Mouse (Mus musculus) CH12.LX (cell line): ENCODE measurements around the gene Rad9a. TPM values are rescaled to one million over a fixed set of nuclear protein-coding genes. Genes with fewer than 3 reads are reported as not detected.

Experiments used
- DNase-seq: peaks from one replicate; pipeline ENCODE4 v3.0.0-alpha.2; 2013; ENCODE audit errors: extremely low read depth
- H3K27ac ChIP-seq: 2 replicates; pipeline ENCODE4 v1.5.1; 2012; ENCODE audit warnings: low read depth, mild to moderate bottlenecking, control low read depth, moderate library complexity; ENCODE audit not compliant: insufficient read depth
- H3K27me3 ChIP-seq: replicated peaks from 2 replicates; pipeline ENCODE3; 2012; ENCODE audit warnings: inconsistent platforms
- H3K36me3 ChIP-seq, 2 experiments: replicated peaks in 1 of 2; 2 replicates each; pipeline versions ENCODE3 to v1.6.1; 2012; ENCODE audit warnings: inconsistent platforms in 1 of 2, low read length in 1 of 2, mild to moderate bottlenecking in 1 of 2, mixed read lengths in 1 of 2, moderate library complexity in 1 of 2; ENCODE audit not compliant: control insufficient read depth in 1 of 2, insufficient read depth in 1 of 2
- H3K4me1 ChIP-seq, 2 experiments: 2 replicates each; pipeline ENCODE4 v1.6.1; 2012; ENCODE audit warnings: inconsistent platforms in 1 of 2, moderate library complexity in 1 of 2; ENCODE audit not compliant: insufficient read depth in 2 of 2, control insufficient read depth in 1 of 2
- H3K4me2 ChIP-seq: 2 replicates; pipeline ENCODE4 v1.6.1; 2012; ENCODE audit warnings: low read depth, mild to moderate bottlenecking, control low read depth; ENCODE audit not compliant: poor library complexity, insufficient read depth, severe bottlenecking
- H3K4me3 ChIP-seq, 3 experiments: fragments of 150-350 bp in 1 of 3; sonication (generic) in 1 of 3; replicated peaks in 1 of 3; 2 replicates each; pipeline versions ENCODE3 to v1.5.1; 2011 to 2012; ENCODE audit warnings: low read depth in 2 of 3, low read length in 2 of 3, mild to moderate bottlenecking in 2 of 3, moderate library complexity in 2 of 3, control low read depth in 1 of 3, improper control_type of control experiment in 1 of 3, inconsistent platforms in 1 of 3, mixed read lengths in 1 of 3; ENCODE audit not compliant: poor library complexity in 1 of 3
- H3K79me2 ChIP-seq: replicated peaks from 2 replicates; pipeline ENCODE4 v1.6.1; 2012; ENCODE audit warnings: mild to moderate bottlenecking, moderate library complexity; ENCODE audit not compliant: control insufficient read depth, poor library complexity, insufficient read depth, severe bottlenecking; ENCODE audit errors: extremely low read depth
- H3K9ac ChIP-seq: 2 replicates; pipeline ENCODE4 v1.6.1; 2012; ENCODE audit warnings: low read depth, mild to moderate bottlenecking, control low read depth, moderate library complexity; ENCODE audit not compliant: insufficient read depth
- H3K9me3 ChIP-seq: replicated peaks from 2 replicates; pipeline ENCODE3; 2012; ENCODE audit warnings: low read length, inconsistent platforms, mixed read lengths
- BHLHE40 ChIP-seq: IDR thresholded peaks from 2 replicates; pipeline ENCODE4 v1.6.1; 2011; ENCODE audit warnings: mild to moderate bottlenecking, low read depth, low read length, improper control_type of control experiment
- CTCF ChIP-seq, 2 experiments: IDR thresholded peaks in 1 of 2; conservative IDR thresholded peaks in 1 of 2; 2 replicates each; pipeline ENCODE4 v1.5.1; 2011 to 2012; ENCODE audit warnings: low read depth in 2 of 2, low read length in 2 of 2, improper control_type of control experiment in 1 of 2, inconsistent platforms in 1 of 2, mild to moderate bottlenecking in 1 of 2, moderate library complexity in 1 of 2
- ELF1 ChIP-seq: IDR thresholded peaks from 2 replicates; pipeline ENCODE4 v1.6.1; 2014; ENCODE audit warnings: low read depth, mild to moderate bottlenecking, inconsistent platforms, low read length, improper control_type of control experiment
- EP300 ChIP-seq: IDR thresholded peaks from 2 replicates; pipeline ENCODE4 v1.6.1; 2011; ENCODE audit warnings: low read length, improper control_type of control experiment
- JUN ChIP-seq: IDR thresholded peaks from 2 replicates; pipeline ENCODE4 v1.6.1; 2011; ENCODE audit warnings: low read depth, mild to moderate bottlenecking, low read length, improper control_type of control experiment, moderate library complexity; ENCODE audit not compliant: insufficient read depth
- MAFK ChIP-seq: IDR thresholded peaks from 2 replicates; pipeline ENCODE4 v1.6.1; 2011; ENCODE audit warnings: low read length, improper control_type of control experiment; ENCODE audit not compliant: insufficient replicate concordance
- NRF1 ChIP-seq: IDR thresholded peaks from 2 replicates; pipeline ENCODE4 v1.6.1; 2014; ENCODE audit warnings: low read depth, mild to moderate bottlenecking, inconsistent platforms, low read length, improper control_type of control experiment, moderate library complexity
- RAD21 ChIP-seq: IDR thresholded peaks from 2 replicates; pipeline ENCODE4 v1.6.1; 2011; ENCODE audit warnings: low read depth, mild to moderate bottlenecking, low read length, improper control_type of control experiment, moderate library complexity
- RCOR1 ChIP-seq: conservative IDR thresholded peaks from 2 replicates; pipeline ENCODE4 v1.6.1; 2012; ENCODE audit warnings: low read depth, mild to moderate bottlenecking, inconsistent platforms, low read length, improper control_type of control experiment
- SIN3A ChIP-seq: IDR thresholded peaks from 2 replicates; pipeline ENCODE4 v1.6.1; 2012; ENCODE audit warnings: low read length, improper control_type of control experiment, inconsistent platforms
- SMC3 ChIP-seq: IDR thresholded peaks from 2 replicates; pipeline ENCODE4 v1.6.1; 2011; ENCODE audit warnings: low read depth, low read length, improper control_type of control experiment
- TBP ChIP-seq: conservative IDR thresholded peaks from 2 replicates; pipeline ENCODE4 v1.6.1; 2011; ENCODE audit warnings: low read depth, low read length, improper control_type of control experiment
- UBTF ChIP-seq: IDR thresholded peaks from 2 replicates; pipeline ENCODE4 v1.6.1; 2012; ENCODE audit warnings: low read depth, mild to moderate bottlenecking, inconsistent platforms, low read length, improper control_type of control experiment, moderate library complexity
- USF1 ChIP-seq: IDR thresholded peaks from 2 replicates; pipeline ENCODE4 v1.6.1; 2014; ENCODE audit warnings: low read depth, mild to moderate bottlenecking, inconsistent platforms, low read length, improper control_type of control experiment
- ZC3H11A ChIP-seq: IDR thresholded peaks from 2 replicates; pipeline ENCODE4 v1.6.1; 2012; ENCODE audit warnings: low read depth, mild to moderate bottlenecking, inconsistent platforms, low read length, improper control_type of control experiment
- ZMIZ1 ChIP-seq: IDR thresholded peaks from 2 replicates; pipeline ENCODE4 v1.6.1; 2012; ENCODE audit warnings: low read depth, mild to moderate bottlenecking, inconsistent platforms, low read length, improper control_type of control experiment
- ZNF384 ChIP-seq: IDR thresholded peaks from 2 replicates; pipeline ENCODE4 v1.6.1; 2012; ENCODE audit warnings: low read depth, low read length, improper control_type of control experiment, inconsistent platforms
- dilution Hi-C: fragments of 300-500 bp; cut with MboI; formaldehyde crosslinking; loops from 2 replicates; pipeline ENCODE4 v1.14.3; 2020; ENCODE audit warnings: low sequenced_read_pairs; ENCODE audit not compliant: extremely low pct_unique_long_range_greater_than_20kb, extremely low pct_ligation_motif_present
- in situ Hi-C: fragments of 300-500 bp; cut with MboI; formaldehyde crosslinking; loops from 3 replicates; pipeline ENCODE4 v1.14.3; 2019; ENCODE audit warnings: low sequenced_read_pairs, low pct_ligation_motif_present, low pct_unique_long_range_greater_than_20kb, mixed read lengths
- polyA plus RNA-seq: library from polyadenylated mRNA; unstranded; fragments of >175 nt; gene quantifications from 2 replicates; pipeline ENCODE4 v1.2.1, GENCODE M21; 2012; ENCODE audit warnings: low read depth; ENCODE audit not compliant: insufficient read length
- total RNA-seq, 2 experiments: library from RNA; depleted of rRNA; stranded (reverse); fragments of 300-350 nt in 1 of 2; fragments of >200 nt in 1 of 2; gene quantifications; 2 replicates each; pipeline ENCODE4 v1.2.3; 2012 to 2014

The Rad9a gene
- total and polyA plus RNA-seq, 3 experiments, result 14.3 to 20.5 (median 20.0) TPM

DNA sequence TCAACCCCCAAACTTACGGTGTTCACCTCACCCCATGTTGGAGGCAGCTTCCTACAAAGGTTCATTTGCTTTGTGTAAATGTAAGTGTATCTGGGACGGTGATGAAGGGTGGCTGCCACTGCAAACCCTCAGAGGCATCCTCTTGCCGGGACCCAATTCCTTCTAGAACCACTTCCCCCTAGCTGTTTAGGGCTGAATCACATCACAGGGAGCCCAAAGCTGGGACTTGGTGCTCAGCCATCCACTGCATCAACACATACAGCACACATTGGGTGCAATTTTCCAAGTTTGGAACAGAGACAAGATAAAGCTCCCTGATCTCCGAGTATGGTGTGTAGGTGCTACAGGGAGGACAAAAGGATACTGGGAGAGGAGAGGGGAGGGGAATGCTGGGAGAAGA is 3.4 kb upstream of the Rad9a start:
- Histone ChIP-seq H3K9me3 (no peaks in the 10 kb centered on the region), H3K36me3 (peaks cover 5 to 8% of the 10 kb centered on the region in 2 experiments), H3K9ac (no peak overlapping the region), H3K4me2 (no peak overlapping the region), H3K27me3 (peaks cover 7% of the 10 kb centered on the region), H3K4me3 (no peak overlapping the region), H3K4me1 (peaks cover 25 to 52% of the 10 kb centered on the region in 2 experiments), H3K27ac (no peak overlapping the region), H3K79me2 (peaks cover 12% of the 10 kb centered on the region; the same call in 1 of the 2 replicates)
- TF ChIP-seq BHLHE40, result no peak
- no peak for TF ChIP-seq ZMIZ1
- TF ChIP-seq NRF1, result no peak
- no peak for TF ChIP-seq TBP
- TF ChIP-seq MAFK, result no peak
- no peak for DNase-seq
- dilution Hi-C loops (no loop called here), in situ Hi-C loops (loop anchor here (5.0 kb wide), 2 partner anchors 32 to 78 kb away; partner anchors contain the start of gene Aip)

DNA sequence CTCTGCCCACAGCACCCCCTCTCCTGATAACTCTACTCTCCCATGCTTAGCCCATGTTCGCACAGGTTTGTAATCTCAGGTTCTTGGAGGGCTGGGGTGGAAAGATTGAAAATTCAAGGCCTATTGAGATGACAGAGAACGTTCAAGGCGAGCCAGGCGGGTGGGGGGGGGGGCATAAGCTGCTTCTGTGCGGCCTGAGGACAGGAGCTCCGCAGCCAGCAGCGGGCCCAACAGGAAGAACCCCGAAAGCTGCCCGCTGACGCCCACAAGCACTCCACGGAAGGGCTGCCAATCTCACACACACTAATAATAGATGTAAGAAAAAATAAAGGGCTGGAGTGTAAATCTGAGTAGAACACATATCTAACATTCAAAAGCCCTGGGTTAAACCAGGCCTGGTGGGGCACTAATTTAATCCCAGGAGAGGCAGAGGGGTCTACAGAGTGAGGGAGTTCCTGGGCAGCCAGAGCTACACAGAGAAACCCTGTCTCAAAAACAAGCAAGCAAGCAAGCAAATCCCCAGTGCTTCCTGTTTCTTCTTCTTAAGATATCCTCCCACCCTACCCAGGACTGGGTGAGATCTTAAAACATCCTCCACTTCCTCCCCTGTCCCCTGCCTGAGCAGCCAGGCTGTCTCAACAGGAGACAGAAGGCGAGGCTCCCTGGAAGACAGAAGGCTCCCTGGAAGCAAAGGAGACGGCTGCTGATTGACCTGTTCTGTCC is 2.3 kb upstream of the Rad9a start:
- Histone ChIP-seq H3K27ac (no peak overlapping the region), H3K9me3 (no peaks in the 10 kb centered on the region), H3K27me3 (peaks cover 6% of the 10 kb centered on the region), H3K4me3 (no peak overlapping the region), H3K79me2 (peaks cover 12% of the 10 kb centered on the region; the same call in 1 of the 2 replicates), H3K4me1 (peaks cover 19 to 56% of the 10 kb centered on the region in 2 experiments), H3K36me3 (peaks cover 12 to 19% of the 10 kb centered on the region in 2 experiments)
- dilution Hi-C loops, result no loop called here
- TF ChIP-seq SMC3, result no peak
- no peak for TF ChIP-seq EP300
- no peak for TF ChIP-seq JUN
- TF ChIP-seq, all 38 proteins: peak for 0
- in situ Hi-C loops, result loop anchor here (5.0 kb wide), 2 partner anchors 34 to 76 kb away; partner anchors contain the start of gene Aip
- Histone ChIP-seq H3K9ac (no peak overlapping the region), H3K4me2 (no peak overlapping the region)
- DNase-seq, result no peak

DNA sequence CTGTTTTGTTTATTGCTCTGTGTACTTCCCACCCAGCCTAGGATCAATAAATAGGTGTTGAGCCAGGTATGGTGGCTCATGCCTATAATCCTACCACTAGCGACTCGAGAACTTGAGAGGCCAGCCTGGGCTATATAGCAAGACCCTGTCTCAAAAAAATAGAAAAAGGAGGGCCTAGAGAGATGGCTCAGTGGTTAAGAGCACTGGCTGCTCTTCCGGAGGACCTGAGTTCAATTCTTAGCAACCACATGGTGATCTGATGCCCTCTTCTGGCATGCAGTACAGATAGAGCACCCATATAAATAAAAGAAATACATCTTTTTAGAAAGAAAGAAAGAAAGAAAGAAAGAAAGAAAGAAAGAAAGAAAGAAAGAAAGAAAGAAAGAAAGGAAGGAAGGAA is 1.7 kb upstream of the Rad9a start:
- H3K4me2 ChIP-seq, result no peak overlapping the region
- H3K4me1 ChIP-seq, result peaks cover 15 to 51% of the 10 kb centered on the region in 2 experiments
- H3K9ac ChIP-seq, result no peak overlapping the region
- H3K79me2 ChIP-seq, result peaks cover 12% of the 10 kb centered on the region; the same call in 1 of the 2 replicates
- H3K27ac ChIP-seq, result no peak overlapping the region
- TF ChIP-seq CTCF (conservative IDR thresholded peaks at IDR 0.05 in 1 of 2, IDR thresholded peaks at IDR 0.05 in 1 of 2; ENCODE audit: low read depth in 2 of 2, low read length in 2 of 2), result peak in 1 of 2 experiments; percentile 58; a peak in 2 of 4 replicates
- no peak for TF ChIP-seq USF1
- no peak for TF ChIP-seq MAFK
- TF ChIP-seq ELF1, result 0 out of 2 replicates have a peak, but pooled peaks have one; percentile 24
- TF ChIP-seq UBTF, result no peak
- no peak for TF ChIP-seq RCOR1
- TF ChIP-seq SIN3A, result no peak
- peak; percentile 28; the same call in 1 of the 2 replicates for TF ChIP-seq ZC3H11A
- TF ChIP-seq SMC3, result peak; percentile 45
- TF ChIP-seq RAD21, result peak; percentile 52
- TF ChIP-seq ZNF384, result peak; percentile 26; the same call in 1 of the 2 replicates
- TF ChIP-seq, all 38 proteins: peak for 6
- dilution Hi-C loops, result no loop called here
- Histone ChIP-seq H3K27me3 (peaks cover 5% of the 10 kb centered on the region), H3K36me3 (peaks cover 12 to 25% of the 10 kb centered on the region in 2 experiments), H3K4me3 (no peak overlapping the region), H3K9me3 (no peaks in the 10 kb centered on the region)
- in situ Hi-C loops, result loop anchor here (5.0 kb wide), 2 partner anchors 34 to 76 kb away; partner anchors contain the start of gene Aip
- DNase-seq, result no peak
